Mouse (Mus musculus) embryonic facial prominence, embryonic 14.5 days (tissue): ENCODE measurements around the gene Gjc1. TPM values are rescaled to one million over a fixed set of nuclear protein-coding genes. Genes with fewer than 3 reads are reported as not detected.
A peak's percentile ranks its signal among the peaks of the same experiment; 100 is the strongest.

Source experiments
- ATAC-seq: fragments of 200-750 bp; cut with Nextera tagmentation; 2 replicates; pipeline ENCODE4 v1.8.0; 2017; ENCODE audit warnings: low read depth, moderate number of reproducible peaks, moderate TSS enrichment
- DNase-seq: peaks from one replicate; pipeline ENCODE4 v3.0.0-alpha.2; 2015; ENCODE audit warnings: low spot score
- H3K27ac ChIP-seq: fragments of 300-500 bp; sonication (generic); replicated peaks from 2 replicates; pipeline ENCODE4 v1.5.1; 2014; ENCODE audit warnings: low read depth, mild to moderate bottlenecking, low read length, moderate library complexity
- H3K27me3 ChIP-seq: fragments of 300-500 bp; sonication (generic); replicated peaks from 2 replicates; pipeline ENCODE4 v1.6.1; 2014; ENCODE audit warnings: low read length; ENCODE audit not compliant: control insufficient read depth, insufficient read depth
- H3K36me3 ChIP-seq: fragments of 300-500 bp; sonication (generic); 2 replicates; pipeline ENCODE4 v1.6.1; 2014; ENCODE audit warnings: low read length, mixed read lengths; ENCODE audit not compliant: control insufficient read depth, insufficient read depth
- H3K4me1 ChIP-seq: fragments of 300-500 bp; sonication (generic); 2 replicates; pipeline ENCODE4 v1.6.1; 2014; ENCODE audit warnings: antibody characterized with exemption, low read length; ENCODE audit not compliant: control insufficient read depth, insufficient read depth
- H3K4me2 ChIP-seq: fragments of 300-500 bp; sonication (generic); 2 replicates; pipeline ENCODE4 v1.6.1; 2014; ENCODE audit warnings: low read depth, mild to moderate bottlenecking, low read length, moderate library complexity, mixed read lengths
- H3K4me3 ChIP-seq: fragments of 300-500 bp; sonication (generic); 2 replicates; pipeline ENCODE4 v1.5.1; 2014; ENCODE audit warnings: low read depth, mild to moderate bottlenecking, low read length
- H3K9ac ChIP-seq: fragments of 300-500 bp; sonication (generic); 2 replicates; pipeline ENCODE4 v1.6.1; 2014; ENCODE audit warnings: low read depth, mild to moderate bottlenecking, low read length, moderate library complexity, mixed read lengths
- H3K9me3 ChIP-seq: fragments of 300-500 bp; sonication (generic); 2 replicates; pipeline ENCODE4 v1.6.1; 2016; ENCODE audit warnings: low read length; ENCODE audit not compliant: control insufficient read depth
- WGBS: fragments of 180-500 bp; shearing (Covaris S2); extraction: QIAGEN DNeasy Blood & Tissue Kit; methylation state at CpG from one replicate; pipeline ENCODE4 v1.1.7; 2014; 5-methylcytosine and 5-hydroxymethylcytosine counted together
- polyA plus RNA-seq: library from polyadenylated mRNA; unstranded; fragments of >200 nt; fragmentation: Nextera tagmentation; extraction: Ambion mirVana; gene quantifications from 2 replicates; pipeline ENCODE4 v1.2.1, GENCODE M21; 2014

Gjc1 gene
- polyA plus RNA-seq, 1 experiment from 2014 or later, result 46.0 TPM

DNA sequence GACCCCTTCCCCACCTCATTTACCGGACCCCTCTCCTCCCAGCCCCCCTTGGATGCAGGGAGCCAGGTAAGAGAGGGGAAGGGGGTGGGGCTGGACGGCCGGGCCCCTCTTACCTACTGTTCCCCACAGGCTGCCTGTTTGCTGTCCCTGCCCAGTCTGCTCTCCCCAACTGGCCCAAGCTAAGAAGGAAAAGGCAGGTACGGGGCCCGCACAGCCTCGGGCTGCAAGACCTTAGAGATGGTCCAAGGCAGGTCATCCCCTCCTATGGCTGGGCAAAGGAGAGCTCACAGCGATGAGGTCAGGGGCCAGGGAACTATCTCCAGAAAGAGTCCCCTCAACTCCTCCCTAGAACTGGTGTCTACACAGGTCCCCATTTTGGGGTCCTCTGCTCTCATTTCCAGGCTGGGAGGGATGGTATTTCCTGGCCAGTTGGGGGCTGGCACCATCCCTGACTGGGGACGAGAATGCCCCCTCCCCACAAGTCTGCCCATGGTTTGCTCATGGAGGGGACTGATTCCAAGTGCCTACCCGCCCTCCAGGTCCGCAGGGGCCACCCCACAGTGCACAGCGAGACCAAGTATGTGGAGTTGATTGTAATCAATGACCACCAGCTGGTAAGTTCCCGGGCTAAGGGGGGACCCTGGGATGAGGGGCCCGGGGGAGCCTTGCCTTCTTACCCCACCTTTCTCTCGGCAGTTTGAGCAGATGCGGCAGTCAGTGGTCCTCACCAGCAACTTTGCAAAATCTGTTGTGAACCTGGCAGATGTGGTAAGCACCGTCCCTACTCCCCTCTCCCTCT, 47.4 kb downstream of the Gjc1 start:
- H3K4me1 ChIP-seq, result peaks cover 9% of the 10 kb centered on the region

DNA sequence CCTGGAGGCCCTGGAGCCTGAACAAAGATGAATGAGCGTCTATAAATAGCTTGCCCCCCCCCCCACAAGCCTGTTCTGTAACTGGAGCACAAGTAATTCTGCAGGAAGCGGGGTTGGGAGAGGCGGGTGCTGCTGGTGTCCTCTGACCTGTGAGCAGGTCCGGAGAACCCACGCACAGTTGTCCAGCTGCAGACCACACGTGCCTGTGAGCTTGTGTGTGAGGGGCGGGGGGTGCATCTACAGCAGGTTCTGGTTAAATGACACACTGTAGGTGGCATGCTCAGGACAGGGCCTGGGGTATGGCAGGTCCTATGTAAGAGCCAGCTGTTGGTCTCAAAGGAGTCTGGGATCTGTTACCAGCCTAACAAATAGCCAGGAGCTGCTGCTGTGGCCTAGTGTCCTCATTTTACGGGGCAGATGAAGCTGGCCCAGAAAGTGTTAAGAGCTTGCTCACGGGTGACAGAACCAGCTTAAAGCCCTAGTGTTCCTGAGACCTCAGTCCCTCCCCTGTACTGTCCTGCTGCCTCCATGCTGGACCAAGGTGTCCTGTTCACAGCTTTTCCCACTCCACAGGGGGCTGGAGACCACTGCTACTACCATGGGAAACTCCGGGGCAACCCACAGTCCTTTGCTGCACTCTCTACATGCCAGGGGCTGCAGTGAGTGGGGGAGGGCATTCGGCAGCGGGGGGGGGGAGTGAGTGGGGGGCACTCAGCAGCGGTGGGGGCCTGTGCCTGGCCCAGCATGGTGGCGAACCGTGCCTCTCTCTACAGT, 48.7 kb downstream of the Gjc1 start:
- DNase-seq (peak; percentile 59), ATAC-seq (no peak)
- H3K27ac ChIP-seq, result no peak overlapping the region
- no peaks in the 10 kb centered on the region for H3K9me3 ChIP-seq
- H3K36me3 ChIP-seq, result no peaks in the 10 kb centered on the region
- WGBS, result 38% methylated on average over 11 of the region's 15 CpGs
- H3K4me2 ChIP-seq, result no peak overlapping the region
- peaks cover 6% of the 10 kb centered on the region; the same call in 1 of the 2 replicates for H3K27me3 ChIP-seq
- H3K4me1 ChIP-seq, result peaks cover 9% of the 10 kb centered on the region
- no peak overlapping the region for H3K4me3 ChIP-seq
- no peak overlapping the region for H3K9ac ChIP-seq

More for the DNA sequence above, 47.4 kb downstream of the Gjc1 start:
- H3K9me3 ChIP-seq, result no peaks in the 10 kb centered on the region
- 27% methylated on average over 13 of the region's 16 CpGs for WGBS
- peaks cover 6% of the 10 kb centered on the region; the same call in 1 of the 2 replicates for H3K27me3 ChIP-seq
- no peak overlapping the region for H3K9ac ChIP-seq
- no peak overlapping the region for H3K27ac ChIP-seq
- no peaks in the 10 kb centered on the region for H3K36me3 ChIP-seq
- H3K4me2 ChIP-seq, result no peak overlapping the region
- no peak for DNase-seq
- ATAC-seq, result no peak
- H3K4me3 ChIP-seq, result no peak overlapping the region

DNA sequence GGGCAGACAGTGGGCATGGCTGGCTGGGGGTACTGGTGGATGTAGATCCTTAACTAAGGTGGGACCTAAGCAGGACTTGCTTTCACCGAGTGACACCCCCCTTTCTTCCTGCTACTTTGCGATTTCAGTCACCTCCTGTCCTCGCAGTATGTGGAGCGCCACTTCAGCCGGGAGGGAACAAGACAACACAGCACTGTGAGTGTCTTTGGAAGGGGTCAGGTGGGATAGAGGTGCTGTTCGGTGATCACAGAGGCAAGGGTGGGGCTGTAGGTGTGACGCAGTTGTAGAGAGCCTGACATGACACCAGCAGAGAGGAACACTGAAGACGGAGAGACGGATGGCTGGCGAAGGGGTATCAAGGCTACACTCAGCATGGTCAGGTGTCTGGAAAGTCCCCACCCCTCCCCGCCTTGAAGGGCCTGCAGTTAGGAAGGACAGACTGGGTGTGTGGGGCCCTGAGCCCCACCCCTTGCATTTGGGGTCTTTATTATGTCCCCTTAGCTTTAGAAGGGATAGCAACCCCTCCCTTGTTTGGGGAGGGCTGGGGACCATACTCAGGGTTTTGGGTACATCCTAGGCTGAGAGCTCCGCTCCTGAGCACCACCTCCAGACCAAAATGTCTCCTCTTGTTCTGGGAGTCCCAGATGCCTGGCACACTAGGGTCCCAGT, 49.4 kb downstream of the Gjc1 start:
- Histone ChIP-seq H3K9me3 (no peaks in the 10 kb centered on the region), H3K9ac (no peak overlapping the region), H3K36me3 (no peaks in the 10 kb centered on the region), H3K4me2 (no peak overlapping the region), H3K4me3 (no peak overlapping the region), H3K4me1 (peaks cover 9% of the 10 kb centered on the region), H3K27ac (no peak overlapping the region), H3K27me3 (peaks cover 6% of the 10 kb centered on the region; the same call in 1 of the 2 replicates)
- 80% methylated on average over 12 of the region's 12 CpGs for WGBS
- no peak for DNase-seq
- no peak for ATAC-seq

DNA sequence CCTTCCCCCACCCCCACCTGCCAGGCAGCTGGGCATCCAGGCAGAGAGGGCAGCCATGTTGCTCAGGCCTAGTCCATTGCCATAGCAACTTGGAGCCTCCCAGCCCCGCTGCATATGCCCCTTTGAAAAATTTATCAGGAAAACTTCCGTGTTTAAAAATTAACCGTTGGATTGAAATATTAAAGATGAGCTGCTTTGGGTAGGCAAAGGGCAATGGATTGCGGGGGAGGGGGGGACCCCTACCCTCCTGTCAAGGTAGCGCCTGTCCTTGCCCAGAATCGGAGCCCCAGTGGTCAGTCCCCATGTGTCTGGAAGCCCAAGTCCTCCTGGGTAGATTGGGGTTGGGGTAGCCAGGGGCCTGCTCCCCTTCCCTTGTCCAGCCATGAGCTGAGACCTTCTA, 50.4 kb downstream of the Gjc1 start:
- peaks cover 6% of the 10 kb centered on the region; the same call in 1 of the 2 replicates for H3K27me3 ChIP-seq

DNA sequence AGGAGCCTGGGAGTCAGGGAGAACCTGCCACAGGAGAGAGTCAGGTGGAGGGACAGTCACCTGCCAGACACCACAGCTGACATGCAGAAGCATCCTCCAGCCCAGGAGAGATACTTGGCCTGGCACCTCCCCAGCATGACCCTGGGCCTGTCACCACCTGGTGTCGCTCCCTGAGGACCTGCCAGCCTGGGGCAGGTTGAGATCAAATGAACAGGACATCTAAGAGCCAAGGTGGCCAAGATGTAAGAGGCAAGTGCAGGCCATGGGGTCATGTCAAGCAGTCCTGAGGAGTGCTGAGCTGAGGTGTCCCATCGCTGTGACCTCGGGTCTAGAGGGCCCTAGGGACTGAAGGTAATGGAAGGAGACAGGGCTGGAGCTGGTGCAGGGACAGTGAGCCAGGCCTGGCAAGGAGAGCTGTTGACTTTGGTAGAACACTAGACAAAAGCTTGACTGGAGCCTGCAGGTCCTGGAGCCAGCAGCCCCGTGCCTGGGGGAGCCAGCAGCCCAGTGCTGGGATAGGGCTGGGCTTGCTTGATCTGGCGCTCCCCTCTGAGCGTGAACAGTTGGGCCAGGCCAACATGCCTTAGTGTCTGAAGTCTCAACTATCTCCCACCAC, 52.3 kb downstream of the Gjc1 start:
- no peak overlapping the region for H3K27ac ChIP-seq
- no peak overlapping the region for H3K4me2 ChIP-seq
- peaks cover 9% of the 10 kb centered on the region for H3K4me1 ChIP-seq
- no peak overlapping the region for H3K4me3 ChIP-seq
- ATAC-seq (no peak), DNase-seq (no peak)
- H3K9me3 ChIP-seq, result no peaks in the 10 kb centered on the region
- no peak overlapping the region for H3K9ac ChIP-seq
- H3K27me3 ChIP-seq, result peaks cover 11% of the 10 kb centered on the region; the same call in 1 of the 2 replicates
- H3K36me3 ChIP-seq, result no peaks in the 10 kb centered on the region
- WGBS, result 72% methylated on average over 3 of the region's 6 CpGs

More for the DNA sequence above, 50.4 kb downstream of the Gjc1 start:
- Histone ChIP-seq H3K4me2 (no peak overlapping the region), H3K9ac (no peak overlapping the region), H3K4me1 (peaks cover 9% of the 10 kb centered on the region), H3K4me3 (no peak overlapping the region), H3K36me3 (no peaks in the 10 kb centered on the region), H3K9me3 (no peaks in the 10 kb centered on the region), H3K27ac (no peak overlapping the region)
- DNase-seq, result no peak
- WGBS, result 82% methylated on average over 6 of the region's 6 CpGs
- ATAC-seq, result no peak

DNA sequence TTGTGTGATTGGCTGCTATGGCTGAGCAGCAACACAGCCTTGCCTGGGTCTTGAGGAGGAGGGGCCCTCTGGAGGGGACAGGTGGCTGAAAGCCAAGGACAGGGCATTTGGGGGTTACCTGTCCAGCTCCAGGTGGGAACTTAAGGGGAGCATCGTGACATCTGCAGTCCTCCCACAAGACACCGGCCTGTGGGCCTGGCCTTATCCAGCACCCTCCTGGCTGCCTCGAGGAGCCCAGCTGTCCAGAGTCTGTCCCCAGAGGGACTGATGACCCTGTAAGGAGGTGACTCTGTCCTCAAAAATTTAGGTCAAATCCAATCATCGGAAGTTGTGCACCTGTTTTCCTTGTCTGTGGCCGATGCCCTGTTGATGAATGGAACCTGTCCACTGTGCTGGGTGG, 54.1 kb downstream of the Gjc1 start:
- no peak for DNase-seq
- Histone ChIP-seq H3K4me1 (peaks cover under 1% of the 10 kb centered on the region; the same call in 1 of the 2 replicates), H3K9ac (no peak overlapping the region), H3K36me3 (no peaks in the 10 kb centered on the region), H3K4me2 (no peak overlapping the region), H3K9me3 (no peaks in the 10 kb centered on the region), H3K27ac (no peak overlapping the region), H3K4me3 (no peak overlapping the region), H3K27me3 (peaks cover 17% of the 10 kb centered on the region; the same call in 1 of the 2 replicates)
- 85% methylated on average over 5 of the region's 5 CpGs for WGBS
- no peak for ATAC-seq

DNA sequence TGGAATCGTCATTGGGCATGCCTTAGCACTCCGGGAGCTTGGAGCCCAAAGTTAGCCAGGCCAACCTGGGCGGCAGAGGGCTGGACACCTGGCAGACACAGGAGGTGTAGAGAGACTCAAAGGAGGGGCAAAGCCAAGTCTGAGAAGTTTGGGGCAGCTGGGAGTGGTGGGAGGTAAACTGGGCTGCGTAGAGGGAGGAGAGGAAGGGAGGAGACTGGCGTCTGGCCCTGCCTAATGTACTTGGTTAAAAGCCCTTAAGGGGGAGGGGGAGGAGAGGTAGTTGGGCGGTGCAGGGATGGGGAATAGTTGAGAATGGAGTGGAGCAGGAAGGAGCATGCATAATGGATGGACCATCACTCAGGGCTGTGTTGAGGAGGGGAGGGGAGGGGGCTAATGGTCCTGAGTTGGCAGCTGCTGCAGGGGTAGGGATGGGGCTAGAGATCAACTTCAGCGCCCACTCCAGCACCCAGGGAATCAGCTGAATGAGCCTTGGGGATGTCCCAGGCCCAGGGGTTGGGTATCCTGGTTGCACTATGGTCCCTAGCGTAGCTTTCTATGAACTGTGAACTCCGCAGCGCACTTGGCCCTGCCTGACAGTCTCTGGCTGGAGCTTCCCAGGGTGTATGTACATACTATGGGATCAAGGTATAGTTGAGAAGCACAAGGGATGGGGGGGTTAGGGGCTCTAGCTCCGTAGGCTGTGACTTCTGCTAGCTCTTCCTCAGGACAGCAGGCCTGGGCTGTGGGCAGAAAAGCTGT, 56.3 kb downstream of the Gjc1 start:
- DNase-seq, result no peak
- Histone ChIP-seq H3K36me3 (no peaks in the 10 kb centered on the region), H3K27ac (no peak overlapping the region), H3K9ac (no peak overlapping the region), H3K4me2 (no peak overlapping the region), H3K4me1 (no peaks in the 10 kb centered on the region), H3K9me3 (no peaks in the 10 kb centered on the region), H3K4me3 (no peak overlapping the region), H3K27me3 (peaks cover 17% of the 10 kb centered on the region; the same call in 1 of the 2 replicates)
- 56% methylated on average over 10 of the region's 11 CpGs for WGBS
- ATAC-seq, result peak; percentile 33; the same call in 1 of the 2 replicates
